Mouse (Mus musculus) layer of hippocampus, adult 6 months (tissue): ENCODE measurements around the gene Col6a4. TPM values are rescaled to one million over a fixed set of nuclear protein-coding genes. Genes with fewer than 3 reads are reported as not detected.

Experiments
- long read RNA-seq, 2 experiments: library from polyadenylated mRNA; unstranded; transcript quantifications; one replicate each; pipeline ENCODE4 v2.0.0; 2019 to 2020
- polyA plus RNA-seq: library from polyadenylated mRNA; unstranded; fragments of <200 nt; fragmentation: Nextera tagmentation; gene quantifications from 2 replicates; pipeline ENCODE4 v1.2.3, GENCODE M21; 2021

The Col6a4 gene
- 0.09 and 0.28 TPM in 2 replicates for polyA plus RNA-seq
- long read RNA-seq, experiment 1, partial matches to known transcripts: 1 of 1 reads
- long read RNA-seq, experiment 1, other reads (novel, unspliced or antisense): 0 of 1 reads
- long read RNA-seq, experiment 2: 0 reads

GRCm38 (mm10) chr9:106096683-106097082, at the start of gene Col6a4:
Col6a4 (minus strand) TSS chr9:106096783.

GRCm38 (mm10) chr9:105960533-105960932, 136.1 kb downstream of the Col6a4 start, which contains the start of gene Col6a5:
Col6a5 (minus strand) TSS chr9:105960643.

Other genes starting within 250 kb of the Col6a4 start
- gene Col6a5, start 136.1 kb downstream of the Col6a4 start, polyA plus RNA-seq: 0.01 and 0.08 TPM in 2 replicates
- gene Glyctk, start 61.4 kb upstream of the Col6a4 start, polyA plus RNA-seq: 0.88 and 0.98 TPM in 2 replicates
- gene Wdr82, start 74.1 kb upstream of the Col6a4 start, polyA plus RNA-seq: 42.3 and 42.8 TPM in 2 replicates
- 16.0 and 20.8 TPM in 2 replicates for gene Ppm1m, start 103.0 kb upstream of the Col6a4 start, polyA plus RNA-seq
- gene Twf2, start 106.3 kb upstream of the Col6a4 start, polyA plus RNA-seq: 58.5 and 63.2 TPM in 2 replicates
- gene Tlr9, start 125.8 kb upstream of the Col6a4 start, polyA plus RNA-seq: 0.38 and 0.40 TPM in 2 replicates
- gene Alas1, start 151.9 kb upstream of the Col6a4 start, polyA plus RNA-seq: 78.2 and 79.3 TPM in 2 replicates
- gene Poc1a, start 184.3 kb upstream of the Col6a4 start, polyA plus RNA-seq: 23.8 and 25.6 TPM in 2 replicates